Mouse (Mus musculus) lung, postnatal 0 days (tissue): Measurements from ENCODE around the gene Ripk1.

ENCODE experiments used
- CTCF ChIP-seq: IDR thresholded peaks from 2 replicates; pipeline ENCODE4 v1.5.1; 2016; ENCODE audit warnings: antibody characterized with exemption, mild to moderate bottlenecking
- EP300 ChIP-seq: IDR thresholded peaks from 2 replicates; pipeline ENCODE4 v1.6.1; 2016; ENCODE audit warnings: antibody characterized with exemption, mild to moderate bottlenecking, control low read depth

- TF ChIP-seq EP300, result no peak
- TF ChIP-seq CTCF, result peak; percentile 92
These were observed 44.4 kb downstream of the Ripk1 start for GRCm38 (mm10) chr13:34046421-34047012.
